Mouse (Mus musculus) lung, embryonic 16.5 days (tissue): ENCODE results near the gene Fyttd1. TPM values are rescaled to one million over a fixed set of nuclear protein-coding genes. Genes with fewer than 3 reads are reported as not detected.
A peak's percentile ranks its signal among the peaks of the same experiment; 100 is the strongest.
"Not testable (repeated sequence)": the region's sequence is repeated elsewhere in the genome, so short reads cannot be mapped to it uniquely, and the experiment has no call there.

Experiments
- ATAC-seq: fragments of 200-750 bp; cut with Nextera tagmentation; 2 replicates; pipeline ENCODE4 v1.8.0; 2017; ENCODE audit warnings: low read depth, mild to moderate bottlenecking, moderate library complexity
- H3K27ac ChIP-seq: fragments of 300-500 bp; sonication (generic); 2 replicates; pipeline ENCODE4 v1.5.1; 2014; ENCODE audit warnings: mild to moderate bottlenecking, control low read depth, low read length
- H3K27me3 ChIP-seq: fragments of 300-500 bp; sonication (generic); 2 replicates; pipeline ENCODE4 v1.6.1; 2014; ENCODE audit warnings: low read depth, low read length, mixed read lengths; ENCODE audit not compliant: control insufficient read depth, insufficient read depth
- H3K36me3 ChIP-seq: fragments of 300-500 bp; sonication (generic); 2 replicates; pipeline ENCODE4 v1.6.1; 2014; ENCODE audit warnings: low read length; ENCODE audit not compliant: control insufficient read depth, insufficient read depth
- H3K4me1 ChIP-seq: fragments of 300-500 bp; sonication (generic); replicated peaks from 2 replicates; pipeline ENCODE4 v1.6.1; 2014; ENCODE audit warnings: low read length, mixed read lengths; ENCODE audit not compliant: control insufficient read depth, insufficient read depth
- H3K4me2 ChIP-seq: fragments of 300-500 bp; sonication (generic); 2 replicates; pipeline ENCODE4 v1.6.1; 2014; ENCODE audit warnings: low read depth, low read length, control low read depth
- H3K4me3 ChIP-seq: fragments of 300-500 bp; sonication (generic); 2 replicates; pipeline ENCODE4 v1.5.1; 2014; ENCODE audit warnings: mild to moderate bottlenecking, low read length, control low read depth
- H3K9ac ChIP-seq: fragments of 300-500 bp; sonication (generic); 2 replicates; pipeline ENCODE4 v1.6.1; 2014; ENCODE audit warnings: low read length, control low read depth
- H3K9me3 ChIP-seq: fragments of 300-500 bp; sonication (generic); 2 replicates; pipeline ENCODE4 v1.6.1; 2016; ENCODE audit warnings: low read length; ENCODE audit not compliant: control insufficient read depth
- WGBS: fragments of 180-500 bp; shearing (Covaris S2); extraction: QIAGEN DNeasy Blood & Tissue Kit; methylation state at CpG from one replicate; pipeline ENCODE4 v1.1.7; 2014; 5-methylcytosine and 5-hydroxymethylcytosine counted together
- polyA plus RNA-seq: library from polyadenylated mRNA; unstranded; fragments of >200 nt; fragmentation: Nextera tagmentation; extraction: Ambion mirVana; gene quantifications from 2 replicates; pipeline ENCODE4 v1.2.1, GENCODE M21; 2015

Gene Fyttd1
- polyA plus RNA-seq, 1 experiment from 2014 or later = 100 TPM

- 49% methylated on average over 3 of the region's 3 CpGs for WGBS
- H3K36me3 ChIP-seq = peaks cover 15% of the 10 kb centered on the region
- ATAC-seq = no peak
- no peak overlapping the region for H3K27ac ChIP-seq
- no peak overlapping the region for H3K4me3 ChIP-seq
- no peaks in the 10 kb centered on the region for H3K9me3 ChIP-seq
- H3K4me1 ChIP-seq = no peaks in the 10 kb centered on the region
- no peak overlapping the region for H3K9ac ChIP-seq
- H3K27me3 ChIP-seq = no peaks in the 10 kb centered on the region
- no peak overlapping the region for H3K4me2 ChIP-seq
Measured at GRCm38 (mm10) chr16:32902051-32902428, 24.7 kb downstream of the Fyttd1 start.

- H3K27ac ChIP-seq = no peak overlapping the region
- H3K4me2 ChIP-seq = no peak overlapping the region
- ATAC-seq = no peak
- peaks cover 9% of the 10 kb centered on the region; the same call in 1 of the 2 replicates for H3K36me3 ChIP-seq
- H3K4me3 ChIP-seq = no peak overlapping the region
- no peaks in the 10 kb centered on the region for H3K4me1 ChIP-seq
- H3K9ac ChIP-seq = no peak overlapping the region
- WGBS = 73% methylated on average over 2 of the region's 2 CpGs
- H3K9me3 ChIP-seq = no peaks in the 10 kb centered on the region
- H3K27me3 ChIP-seq = no peaks in the 10 kb centered on the region
Measured at GRCm38 (mm10) chr16:32906186-32906585, 28.9 kb downstream of the Fyttd1 start.

GRCm38 (mm10) chr16:32906727-32907126 lies 29.4 kb downstream of the Fyttd1 start:
- H3K36me3 ChIP-seq = peaks cover 9% of the 10 kb centered on the region; the same call in 1 of the 2 replicates
- H3K4me2 ChIP-seq = no peak overlapping the region
- no peak overlapping the region for H3K9ac ChIP-seq
- H3K9me3 ChIP-seq = no peaks in the 10 kb centered on the region
- no peak overlapping the region for H3K4me3 ChIP-seq
- 55% methylated on average over 8 of the region's 8 CpGs for WGBS
- no peaks in the 10 kb centered on the region for H3K27me3 ChIP-seq
- ATAC-seq = peak; percentile 75
- peak overlapping the region; percentile 43 for H3K27ac ChIP-seq
- H3K4me1 ChIP-seq = no peaks in the 10 kb centered on the region

GRCm38 (mm10) chr16:32913212-32913611 lies 35.9 kb downstream of the Fyttd1 start:
- Histone ChIP-seq H3K9ac (no peak overlapping the region), H3K9me3 (no peaks in the 10 kb centered on the region), H3K4me1 (peaks cover 6% of the 10 kb centered on the region; the same call in 1 of the 2 replicates), H3K36me3 (peaks cover under 1% of the 10 kb centered on the region; the same call in 1 of the 2 replicates), H3K4me2 (peak overlapping the region; percentile 65), H3K4me3 (no peak overlapping the region), H3K27me3 (no peaks in the 10 kb centered on the region), H3K27ac (no peak overlapping the region)
- 50% methylated on average over 7 of the region's 7 CpGs for WGBS
- no peak for ATAC-seq

GRCm38 (mm10) chr16:32913937-32914881 lies 36.9 kb downstream of the Fyttd1 start, which contains the start of gene Lrch3:
TSS of gene Lrch3 (plus strand) at chr16:32914100.
- under 1% methylated on average over 84 of the region's 85 CpGs for WGBS
- H3K36me3 ChIP-seq = peaks cover under 1% of the 10 kb centered on the region; the same call in 1 of the 2 replicates
- ATAC-seq = peak; percentile 96
- peak within 1 kb of the TSS; percentile 94 for H3K9ac ChIP-seq
- H3K4me3 ChIP-seq = peak within 1 kb of the TSS; percentile 95
- H3K27me3 ChIP-seq = no peaks in the 10 kb centered on the region
- H3K4me2 ChIP-seq = peak within 1 kb of the TSS; percentile 81
- peaks cover 6% of the 10 kb centered on the region; the same call in 1 of the 2 replicates for H3K4me1 ChIP-seq
- H3K27ac ChIP-seq = peak within 1 kb of the TSS; percentile 83
- no peaks in the 10 kb centered on the region for H3K9me3 ChIP-seq

- H3K4me3 ChIP-seq = peak overlapping the region; percentile 32
- peaks cover 2% of the 10 kb centered on the region; the same call in 1 of the 2 replicates for H3K36me3 ChIP-seq
- WGBS = 61% methylated on average over 9 of the region's 9 CpGs
- H3K4me2 ChIP-seq = peak overlapping the region; percentile 56
- no peaks in the 10 kb centered on the region for H3K9me3 ChIP-seq
- H3K4me1 ChIP-seq = peaks cover 6% of the 10 kb centered on the region; the same call in 1 of the 2 replicates
- H3K9ac ChIP-seq = no peak overlapping the region
- no peaks in the 10 kb centered on the region for H3K27me3 ChIP-seq
- no peak for ATAC-seq
- no peak overlapping the region for H3K27ac ChIP-seq
Measured at GRCm38 (mm10) chr16:32915292-32916068, 38.2 kb downstream of the Fyttd1 start.

GRCm38 (mm10) chr16:32926629-32927028 lies 49.3 kb downstream of the Fyttd1 start:
- not testable (repeated sequence) for H3K9ac ChIP-seq, H3K4me3 ChIP-seq, H3K9me3 ChIP-seq

GRCm38 (mm10) chr16:32927044-32927443 lies 49.7 kb downstream of the Fyttd1 start:
- Histone ChIP-seq H3K4me1 (no peaks in the 10 kb centered on the region), H3K4me2 (no peak overlapping the region), H3K27ac (no peak overlapping the region), H3K9ac (no peak overlapping the region), H3K27me3 (no peaks in the 10 kb centered on the region), H3K4me3 (no peak overlapping the region), H3K36me3 (0 out of 2 replicates have a peak, but pooled peaks cover 6% of the 10 kb centered on the region), H3K9me3 (no peaks in the 10 kb centered on the region)
- ATAC-seq = no peak
- 80% methylated on average over 8 of the region's 8 CpGs for WGBS

More at GRCm38 (mm10) chr16:32926629-32927028, 49.3 kb downstream of the Fyttd1 start:
- not testable (repeated sequence) for H3K4me1 ChIP-seq, ATAC-seq, H3K27me3 ChIP-seq, H3K27ac ChIP-seq, H3K4me2 ChIP-seq, H3K36me3 ChIP-seq
- WGBS = 89% methylated on average over 9 of the region's 9 CpGs

- 37% methylated on average over 2 of the region's 2 CpGs for WGBS
- ATAC-seq = no peak
- no peak overlapping the region for H3K4me3 ChIP-seq
- H3K4me1 ChIP-seq = 0 out of 2 replicates have a peak, but pooled peaks cover 3% of the 10 kb centered on the region
- no peak overlapping the region for H3K27ac ChIP-seq
- H3K27me3 ChIP-seq = no peaks in the 10 kb centered on the region
- H3K9ac ChIP-seq = no peak overlapping the region
- no peak overlapping the region for H3K4me2 ChIP-seq
- H3K36me3 ChIP-seq = no peaks in the 10 kb centered on the region
- no peaks in the 10 kb centered on the region for H3K9me3 ChIP-seq
Measured at GRCm38 (mm10) chr16:32929918-32930317, 52.6 kb downstream of the Fyttd1 start.
